Mouse (Mus musculus) lung, adult 2 months (tissue): ENCODE data around the gene Gsg1.

ENCODE experiments used
- CTCF ChIP-seq: fragments of 200-500 bp; IDR thresholded peaks from 2 replicates; pipeline ENCODE4 v1.5.1; 2011; ENCODE audit warnings: mild to moderate bottlenecking, low read length, control low read depth; ENCODE audit not compliant: insufficient read depth
- POLR2A ChIP-seq: fragments of 200-500 bp; IDR thresholded peaks from 2 replicates; pipeline ENCODE4 v1.6.1; 2011; ENCODE audit warnings: low read depth, mild to moderate bottlenecking, control low read depth, low read length, borderline replicate concordance; ENCODE audit errors: extremely low read depth

DNA sequence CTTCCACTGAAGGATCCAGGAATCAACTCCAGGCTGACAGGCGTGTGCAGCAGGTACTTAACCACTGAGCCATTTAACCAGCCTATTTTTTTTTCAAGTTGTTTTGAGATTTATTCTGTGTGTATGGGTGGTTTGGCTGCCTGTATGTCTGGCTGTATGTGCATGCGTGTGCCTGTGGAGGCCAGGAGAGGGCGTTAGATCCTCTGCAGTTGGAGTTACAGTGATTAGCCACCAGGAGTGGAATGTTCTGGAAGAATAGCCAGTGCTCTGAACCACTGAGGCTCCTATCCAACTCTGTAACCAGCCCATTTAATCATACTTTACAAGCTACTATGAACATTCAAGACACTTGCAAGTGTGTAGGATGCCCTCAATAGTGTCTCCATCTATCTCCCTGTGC is 17.6 kb downstream of the Gsg1 start:
- peak; percentile 17; the same call in 1 of the 2 replicates for TF ChIP-seq CTCF
- no peak for TF ChIP-seq POLR2A
